Mouse (Mus musculus) olfactory bulb, adult 2 months (tissue): ENCODE results near the gene Ppm1m. TPM values are rescaled to one million over a fixed set of nuclear protein-coding genes. Genes with fewer than 3 reads are reported as not detected.

Experiments used
- H3K27ac ChIP-seq: fragments of 200-500 bp; 2 replicates; pipeline ENCODE4 v1.5.1; 2012; ENCODE audit warnings: low read depth, low read length; ENCODE audit not compliant: insufficient read depth
- H3K4me1 ChIP-seq: fragments of 200-500 bp; 2 replicates; pipeline ENCODE4 v1.6.1; 2012; ENCODE audit warnings: low read length; ENCODE audit not compliant: control insufficient read depth, insufficient read depth
- H3K4me3 ChIP-seq: fragments of 200-500 bp; 2 replicates; pipeline ENCODE4 v1.5.1; 2012; ENCODE audit warnings: mild to moderate bottlenecking, low read depth, low read length, moderate library complexity; ENCODE audit not compliant: insufficient read depth
- CTCF ChIP-seq: fragments of 200-500 bp; IDR thresholded peaks from 2 replicates; pipeline ENCODE4 v1.5.1; 2012; ENCODE audit warnings: low read depth, mild to moderate bottlenecking, low read length, moderate library complexity; ENCODE audit not compliant: insufficient read depth
- POLR2A ChIP-seq: fragments of 200-500 bp; IDR thresholded peaks from 2 replicates; pipeline ENCODE4 v1.6.1; 2012; ENCODE audit warnings: mild to moderate bottlenecking, low read depth, low read length, moderate library complexity; ENCODE audit not compliant: insufficient read depth
- WGBS: fragments of 180-500 bp; shearing (Covaris S2); methylation state at CpG from one replicate; pipeline ENCODE4 v1.1.7; 2018; 5-methylcytosine and 5-hydroxymethylcytosine counted together
- polyA plus RNA-seq: library from polyadenylated mRNA; stranded (reverse); fragments of >200 nt; gene quantifications from 2 replicates; pipeline ENCODE4 v1.2.4, GENCODE M21; 2012; ENCODE audit warnings: low replicate concordance; ENCODE audit not compliant: missing spikeins, insufficient read depth, insufficient read length

The Ppm1m gene
- polyA plus RNA-seq, 1 experiment = not detected

DNA sequence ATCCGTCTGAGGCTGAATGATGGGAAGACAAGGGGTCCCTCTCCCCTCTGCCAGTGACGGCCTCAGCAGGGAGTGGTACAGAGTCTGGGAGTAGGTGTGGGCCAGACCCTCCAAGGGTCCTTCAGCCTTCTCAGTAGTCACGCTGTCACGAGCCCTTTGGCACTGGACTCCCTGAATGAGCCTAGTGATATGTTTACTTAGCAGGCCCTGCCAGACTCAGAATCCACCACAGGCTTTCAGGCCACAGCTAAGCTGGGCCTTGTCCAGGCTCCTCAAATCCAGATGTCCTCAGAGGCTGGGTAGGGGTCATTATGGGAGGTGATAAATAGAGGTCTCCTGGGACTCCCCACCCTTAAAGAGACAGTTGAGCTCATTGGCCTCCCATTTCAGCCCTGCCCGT lies 8.6 kb upstream of the Ppm1m start:
- H3K4me1 ChIP-seq = peaks cover 34% of the 10 kb centered on the region
- TF ChIP-seq CTCF (no peak), POLR2A (no peak)
- H3K27ac ChIP-seq = no peak overlapping the region
- 82% methylated on average over 5 of the region's 5 CpGs for WGBS
- no peak overlapping the region for H3K4me3 ChIP-seq

- 85% methylated on average over 2 of the region's 2 CpGs for WGBS
- TF ChIP-seq CTCF (no peak), POLR2A (no peak)
- peaks cover 26% of the 10 kb centered on the region for H3K4me1 ChIP-seq
- no peak overlapping the region for H3K27ac ChIP-seq
- no peak overlapping the region for H3K4me3 ChIP-seq
These were observed 7.0 kb upstream of the Ppm1m start for GRCm38 (mm10) chr9:106206515-106206914.

GRCm38 (mm10) chr9:106205713-106206290 lies 6.3 kb upstream of the Ppm1m start:
- WGBS = 85% methylated on average over 7 of the region's 7 CpGs
- Histone ChIP-seq H3K4me1 (peaks cover 20% of the 10 kb centered on the region), H3K27ac (no peak overlapping the region), H3K4me3 (no peak overlapping the region)
- no peak for TF ChIP-seq CTCF
- no peak for TF ChIP-seq POLR2A

DNA sequence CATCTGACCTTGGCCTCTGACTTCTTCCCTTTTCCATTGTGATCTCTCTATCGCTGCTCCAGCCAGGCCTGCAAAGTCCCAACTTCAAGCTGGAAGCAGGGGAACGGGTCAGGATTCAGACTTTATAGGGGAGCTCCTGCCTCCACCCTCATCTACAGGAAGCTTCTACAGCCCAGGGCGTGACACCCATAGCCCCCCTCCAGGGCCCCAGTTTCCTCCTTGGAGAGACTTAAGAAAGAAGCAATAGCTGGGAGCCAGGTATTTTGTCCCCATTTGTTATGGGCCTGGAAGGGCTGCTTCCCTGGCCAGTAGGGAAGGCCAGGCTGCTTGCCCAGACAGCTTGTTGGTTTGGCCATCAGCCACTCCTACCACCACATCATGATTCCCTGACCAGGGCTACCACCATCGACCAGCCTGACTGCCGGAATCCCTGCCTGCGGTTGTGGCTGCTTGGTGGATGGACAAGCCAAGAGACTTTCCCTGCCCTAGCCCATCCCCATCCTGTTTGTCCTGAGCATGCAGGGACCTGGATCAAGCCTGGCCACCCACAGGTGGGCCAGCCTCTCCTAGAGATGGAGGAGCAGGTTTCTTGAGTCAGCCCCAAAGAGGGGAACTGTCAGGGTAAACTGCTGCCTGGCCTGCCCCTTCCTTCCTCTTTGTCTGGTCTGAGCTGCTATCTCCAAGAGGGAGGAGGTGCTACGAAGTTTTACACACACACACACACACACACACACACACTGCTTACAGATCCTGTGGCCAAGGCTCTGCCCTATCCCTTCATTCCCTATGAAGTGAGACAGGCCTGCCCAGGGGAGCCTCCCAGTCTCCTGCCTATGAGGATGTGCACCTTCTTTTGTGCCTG lies 4.7 kb upstream of the Ppm1m start:
- WGBS = 66% methylated on average over 7 of the region's 7 CpGs
- Histone ChIP-seq H3K4me1 (peaks cover 20% of the 10 kb centered on the region), H3K27ac (no peak overlapping the region), H3K4me3 (no peak overlapping the region)
- TF ChIP-seq POLR2A (no peak), CTCF (no peak)

- TF ChIP-seq CTCF (no peak), POLR2A (peak; percentile 92)
- WGBS = under 1% methylated on average over 61 of the region's 61 CpGs
- Histone ChIP-seq H3K4me1 (peaks cover 21% of the 10 kb centered on the region), H3K27ac (peak within 1 kb of the TSS; percentile 83), H3K4me3 (peak within 1 kb of the TSS; percentile 72)
These were observed 3.5 kb upstream of the Ppm1m start, which contains the start of gene Twf2 for GRCm38 (mm10) chr9:106202819-106203636. Gene Twf2, plus strand, starts transcription at chr9:106203108.

- TF ChIP-seq POLR2A = no peak
- no peak for TF ChIP-seq CTCF
- Histone ChIP-seq H3K27ac (no peak overlapping the region), H3K4me3 (no peak overlapping the region), H3K4me1 (peaks cover 21% of the 10 kb centered on the region)
- WGBS = 83% methylated on average over 3 of the region's 3 CpGs
These were observed 2.3 kb upstream of the Ppm1m start for GRCm38 (mm10) chr9:106201895-106202294.

GRCm38 (mm10) chr9:106198962-106199458 lies 536 bp downstream of the Ppm1m start:
- WGBS = 3% methylated on average over 49 of the region's 51 CpGs
- H3K4me1 ChIP-seq = peaks cover 13% of the 10 kb centered on the region
- H3K27ac ChIP-seq = no peak overlapping the region
- TF ChIP-seq POLR2A (no peak), CTCF (no peak)
- peak overlapping the region; percentile 55 for H3K4me3 ChIP-seq

DNA sequence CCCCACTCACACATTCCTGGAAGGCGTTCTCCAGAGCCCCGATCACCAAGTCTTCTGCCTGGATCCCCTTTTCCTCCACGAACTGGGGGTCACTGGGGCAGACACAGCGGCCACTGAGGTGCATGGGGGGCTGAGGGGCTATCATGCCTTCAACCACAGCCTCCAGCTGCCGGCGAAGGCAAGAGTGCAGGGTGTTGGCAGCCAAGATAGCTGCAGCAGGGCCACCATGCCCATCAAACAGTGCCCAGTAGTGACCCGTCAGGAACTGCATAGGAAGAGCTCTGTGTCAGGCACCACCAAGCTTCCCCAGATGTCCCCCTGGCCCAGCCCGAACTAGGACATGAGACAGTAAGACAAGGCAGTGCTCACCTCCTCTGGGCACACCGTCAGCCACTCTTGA lies 1.8 kb downstream of the Ppm1m start:
- TF ChIP-seq CTCF (no peak), POLR2A (no peak)
- Histone ChIP-seq H3K4me3 (no peak overlapping the region), H3K4me1 (peaks cover 11% of the 10 kb centered on the region), H3K27ac (no peak overlapping the region)
- WGBS = 97% methylated on average over 9 of the region's 9 CpGs
